Mouse (Mus musculus) heart, adult 2 months (tissue): Measurements from ENCODE around the gene Foxd3.

Source experiments
- EP300 ChIP-seq: fragments of 200-500 bp; IDR thresholded peaks from 2 replicates; pipeline ENCODE4 v1.6.1; 2011; ENCODE audit warnings: low read depth, low read length, control low read depth; ENCODE audit not compliant: insufficient read depth
- POLR2A ChIP-seq: fragments of 200-500 bp; IDR thresholded peaks from 2 replicates; pipeline ENCODE4 v1.6.1; 2011; ENCODE audit warnings: mild to moderate bottlenecking, low read depth, low read length, control low read depth; ENCODE audit not compliant: insufficient read depth

GRCm38 (mm10) chr4:99627057-99627456, 29.0 kb upstream of the Foxd3 start:
- TF ChIP-seq EP300 (no peak), POLR2A (no peak)
